Mouse (Mus musculus): Measurements from ENCODE around the gene Slc27a2. TPM values are rescaled to one million over a fixed set of nuclear protein-coding genes. Genes with fewer than 3 reads are reported as not detected.
"Not testable (repeated sequence)": the region's sequence is repeated elsewhere in the genome, so short reads cannot be mapped to it uniquely, and the experiment has no call there.

Gene Slc27a2
- polyA plus RNA-seq (2016; fragmentation: Nextera tagmentation; extraction: Ambion mirVana): 2.2 and 3.6 TPM in 2 replicates

- Histone ChIP-seq H3K4me2 (replicated peaks) (peak within 1 kb of the TSS; percentile 98), H3K36me3 (no peaks in the 10 kb centered on the region), H3K4me3 (peak within 1 kb of the TSS; percentile 72), H3K9ac (peak within 1 kb of the TSS; percentile 67), H3K27me3 (peaks cover 46% of the 10 kb centered on the region), H3K4me1 (peaks cover 14% of the 10 kb centered on the region), H3K27ac (no peak within 1 kb of the TSS), H3K9me3 (replicated peaks) (no peaks in the 10 kb centered on the region)
- ATAC-seq (ENCODE audit: low FRiP score): peak; percentile 82
- WGBS: under 1% methylated on average over 58 of the region's 61 CpGs
Observed at GRCm38 (mm10) chr2:126552357-126553290, at the start of gene Slc27a2. Gene Slc27a2 (plus strand): TSS chr2:126552407.

GRCm38 (mm10) chr2:126505156-126505555 lies 47.1 kb upstream of the Slc27a2 start:
- Histone ChIP-seq H3K4me1 (no peaks in the 10 kb centered on the region), H3K4me2 (replicated peaks) (no peak overlapping the region), H3K36me3 (no peaks in the 10 kb centered on the region), H3K9me3 (replicated peaks) (no peaks in the 10 kb centered on the region), H3K9ac (no peak overlapping the region), H3K27me3 (no peaks in the 10 kb centered on the region), H3K27ac (no peak overlapping the region), H3K4me3 (no peak overlapping the region)
- no peak for ATAC-seq (ENCODE audit: low FRiP score)
- WGBS: 100% methylated on average over 1 of the region's 1 CpGs

- H3K27me3 ChIP-seq: no peaks in the 10 kb centered on the region
- no peak for ATAC-seq (ENCODE audit: low FRiP score)
- no peak overlapping the region for H3K4me2 ChIP-seq (replicated peaks)
- WGBS: 93% methylated on average over 5 of the region's 5 CpGs
- no peak overlapping the region for H3K27ac ChIP-seq
- no peak overlapping the region for H3K9ac ChIP-seq
- no peaks in the 10 kb centered on the region for H3K9me3 ChIP-seq (replicated peaks)
- no peaks in the 10 kb centered on the region for H3K36me3 ChIP-seq
- H3K4me3 ChIP-seq: no peak overlapping the region
- no peaks in the 10 kb centered on the region for H3K4me1 ChIP-seq
Observed at GRCm38 (mm10) chr2:126507477-126507876, 44.7 kb upstream of the Slc27a2 start.

GRCm38 (mm10) chr2:126508228-126508627 lies 44.0 kb upstream of the Slc27a2 start:
- Histone ChIP-seq H3K27ac (no peak overlapping the region), H3K9me3 (replicated peaks) (no peaks in the 10 kb centered on the region), H3K4me2 (replicated peaks) (no peak overlapping the region), H3K4me1 (no peaks in the 10 kb centered on the region), H3K36me3 (no peaks in the 10 kb centered on the region), H3K4me3 (no peak overlapping the region), H3K9ac (no peak overlapping the region), H3K27me3 (no peaks in the 10 kb centered on the region)
- no peak for ATAC-seq (ENCODE audit: low FRiP score)
- 57% methylated on average over 1 of the region's 1 CpGs for WGBS

- Histone ChIP-seq H3K9me3 (replicated peaks) (no peaks in the 10 kb centered on the region), H3K4me3 (no peak overlapping the region), H3K27ac (no peak overlapping the region), H3K36me3 (no peaks in the 10 kb centered on the region), H3K27me3 (no peaks in the 10 kb centered on the region), H3K4me2 (replicated peaks) (no peak overlapping the region), H3K4me1 (no peaks in the 10 kb centered on the region), H3K9ac (no peak overlapping the region)
- no peak for ATAC-seq (ENCODE audit: low FRiP score)
- WGBS: 69% methylated on average over 6 of the region's 6 CpGs
Observed at GRCm38 (mm10) chr2:126515069-126515826, 37.0 kb upstream of the Slc27a2 start.

GRCm38 (mm10) chr2:126519872-126520581 lies 32.2 kb upstream of the Slc27a2 start:
- Histone ChIP-seq H3K36me3 (no peaks in the 10 kb centered on the region), H3K4me2 (replicated peaks) (no peak overlapping the region), H3K9me3 (replicated peaks) (no peaks in the 10 kb centered on the region), H3K27ac (no peak overlapping the region), H3K27me3 (no peaks in the 10 kb centered on the region), H3K9ac (no peak overlapping the region), H3K4me1 (no peaks in the 10 kb centered on the region), H3K4me3 (no peak overlapping the region)
- no peak for ATAC-seq (ENCODE audit: low FRiP score)
- 90% methylated on average over 11 of the region's 11 CpGs for WGBS

- H3K4me1 ChIP-seq: no peaks in the 10 kb centered on the region
- H3K36me3 ChIP-seq: no peaks in the 10 kb centered on the region
- H3K27me3 ChIP-seq: no peaks in the 10 kb centered on the region
- H3K9ac ChIP-seq: no peak overlapping the region
- ATAC-seq (ENCODE audit: low FRiP score): no peak
- H3K27ac ChIP-seq: no peak overlapping the region
- H3K9me3 ChIP-seq (replicated peaks): no peaks in the 10 kb centered on the region
- H3K4me2 ChIP-seq (replicated peaks): no peak overlapping the region
- WGBS: 15% methylated on average over 7 of the region's 7 CpGs
- H3K4me3 ChIP-seq: no peak overlapping the region
Observed at GRCm38 (mm10) chr2:126520828-126521227, 31.4 kb upstream of the Slc27a2 start.

- 82% methylated on average over 10 of the region's 10 CpGs for WGBS
- Histone ChIP-seq H3K9me3 (replicated peaks) (no peaks in the 10 kb centered on the region), H3K9ac (no peak overlapping the region), H3K27me3 (no peaks in the 10 kb centered on the region), H3K4me3 (no peak overlapping the region), H3K4me2 (replicated peaks) (no peak overlapping the region), H3K27ac (no peak overlapping the region), H3K36me3 (no peaks in the 10 kb centered on the region), H3K4me1 (no peaks in the 10 kb centered on the region)
- ATAC-seq (ENCODE audit: low FRiP score): no peak
Observed at GRCm38 (mm10) chr2:126521471-126521870, 30.7 kb upstream of the Slc27a2 start.

GRCm38 (mm10) chr2:126522056-126522455 lies 30.2 kb upstream of the Slc27a2 start:
- H3K4me2 ChIP-seq (replicated peaks): no peak overlapping the region
- no peak overlapping the region for H3K9ac ChIP-seq
- ATAC-seq (ENCODE audit: low FRiP score): no peak
- H3K36me3 ChIP-seq: no peaks in the 10 kb centered on the region
- H3K27ac ChIP-seq: no peak overlapping the region
- H3K27me3 ChIP-seq: no peaks in the 10 kb centered on the region
- no peak overlapping the region for H3K4me3 ChIP-seq
- WGBS: 77% methylated on average over 8 of the region's 8 CpGs
- no peaks in the 10 kb centered on the region for H3K4me1 ChIP-seq
- H3K9me3 ChIP-seq (replicated peaks): no peaks in the 10 kb centered on the region

- H3K36me3 ChIP-seq; ATAC-seq (ENCODE audit: low FRiP score); H3K9me3 ChIP-seq (replicated peaks); H3K27ac ChIP-seq; H3K27me3 ChIP-seq; H3K4me1 ChIP-seq; H3K4me2 ChIP-seq (replicated peaks); H3K9ac ChIP-seq; H3K4me3 ChIP-seq: not testable (repeated sequence)
- 57% methylated on average over 5 of the region's 5 CpGs for WGBS
Observed at GRCm38 (mm10) chr2:126523101-126523745, 29.0 kb upstream of the Slc27a2 start.

GRCm38 (mm10) chr2:126524271-126524670 lies 27.9 kb upstream of the Slc27a2 start:
- no peak overlapping the region for H3K9ac ChIP-seq
- no peak overlapping the region for H3K4me3 ChIP-seq
- WGBS: 90% methylated on average over 2 of the region's 2 CpGs
- H3K27me3 ChIP-seq: no peaks in the 10 kb centered on the region
- no peaks in the 10 kb centered on the region for H3K36me3 ChIP-seq
- H3K4me2 ChIP-seq (replicated peaks): no peak overlapping the region
- H3K9me3 ChIP-seq (replicated peaks): no peaks in the 10 kb centered on the region
- H3K27ac ChIP-seq: no peak overlapping the region
- no peaks in the 10 kb centered on the region for H3K4me1 ChIP-seq
- ATAC-seq (ENCODE audit: low FRiP score): no peak

- ATAC-seq (ENCODE audit: low FRiP score): no peak
- no peak overlapping the region for H3K4me2 ChIP-seq (replicated peaks)
- H3K36me3 ChIP-seq: no peaks in the 10 kb centered on the region
- no peak overlapping the region for H3K27ac ChIP-seq
- H3K4me1 ChIP-seq: no peaks in the 10 kb centered on the region
- H3K9me3 ChIP-seq (replicated peaks): no peaks in the 10 kb centered on the region
- H3K4me3 ChIP-seq: no peak overlapping the region
- H3K9ac ChIP-seq: no peak overlapping the region
- no peaks in the 10 kb centered on the region for H3K27me3 ChIP-seq
- WGBS: 91% methylated on average over 8 of the region's 8 CpGs
Observed at GRCm38 (mm10) chr2:126527461-126527860, 24.7 kb upstream of the Slc27a2 start.
